Mouse (Mus musculus) heart, postnatal 0 days (tissue): ENCODE results near the gene Nrm. TPM values are rescaled to one million over a fixed set of nuclear protein-coding genes. Genes with fewer than 3 reads are reported as not detected.

ENCODE experiments used
- ATAC-seq: fragments of 200-750 bp; cut with Nextera tagmentation; 2 replicates; pipeline ENCODE4 v1.8.0; 2017; ENCODE audit warnings: low read depth, moderate number of reproducible peaks, moderate library complexity; ENCODE audit not compliant: insufficient read depth
- DNase-seq: peaks from one replicate; pipeline ENCODE4 v3.0.0-alpha.2; 2016; ENCODE audit warnings: low spot score
- H3K27ac ChIP-seq: fragments of 300-500 bp; sonication (generic); 2 replicates; pipeline ENCODE4 v1.5.1; 2014; ENCODE audit warnings: low read depth, mild to moderate bottlenecking
- H3K27me3 ChIP-seq: fragments of 300-500 bp; sonication (generic); 2 replicates; pipeline ENCODE4 v1.6.1; 2014; ENCODE audit warnings: low read length, mixed read lengths; ENCODE audit not compliant: control insufficient read depth, insufficient read depth
- H3K36me3 ChIP-seq: fragments of 300-500 bp; sonication (generic); replicated peaks from 2 replicates; pipeline ENCODE4 v1.6.1; 2014; ENCODE audit warnings: low read length, mixed read lengths; ENCODE audit not compliant: control insufficient read depth, insufficient read depth
- H3K4me1 ChIP-seq: fragments of 300-500 bp; sonication (generic); 2 replicates; pipeline ENCODE4 v1.6.1; 2014; ENCODE audit warnings: antibody characterized with exemption; ENCODE audit not compliant: control insufficient read depth, insufficient read depth
- H3K4me2 ChIP-seq: fragments of 300-500 bp; sonication (generic); 2 replicates; pipeline ENCODE4 v1.6.1; 2014; ENCODE audit warnings: low read depth, mild to moderate bottlenecking, low read length, moderate library complexity
- H3K4me3 ChIP-seq: fragments of 300-500 bp; sonication (generic); 2 replicates; pipeline ENCODE4 v1.5.1; 2014; ENCODE audit warnings: low read depth, low read length
- H3K9ac ChIP-seq: fragments of 300-500 bp; sonication (generic); replicated peaks from 2 replicates; pipeline ENCODE4 v1.6.1; 2014; ENCODE audit warnings: low read depth, low read length, mixed read lengths
- H3K9me3 ChIP-seq: fragments of 300-500 bp; sonication (generic); replicated peaks from 2 replicates; pipeline ENCODE4 v1.6.1; 2016; ENCODE audit warnings: low read length; ENCODE audit not compliant: control insufficient read depth
- CTCF ChIP-seq: IDR thresholded peaks from 2 replicates; pipeline ENCODE4 v1.5.1; 2016; ENCODE audit warnings: antibody characterized with exemption, control low read depth, low read depth
- EP300 ChIP-seq: IDR thresholded peaks from 2 replicates; pipeline ENCODE4 v1.6.1; 2016; ENCODE audit warnings: antibody characterized with exemption, low read depth
- WGBS: fragments of 180-500 bp; shearing (Covaris S2); extraction: QIAGEN DNeasy Blood & Tissue Kit; methylation state at CpG from one replicate; pipeline ENCODE4 v1.1.7; 2014; 5-methylcytosine and 5-hydroxymethylcytosine counted together
- polyA plus RNA-seq: library from polyadenylated mRNA; unstranded; fragments of >200 nt; fragmentation: Nextera tagmentation; extraction: Ambion mirVana; gene quantifications from 2 replicates; pipeline ENCODE4 v1.2.1, GENCODE M21; 2015
- total RNA-seq: library from RNA; depleted of rRNA; stranded (reverse); fragments of >200 nt; gene quantifications from 2 replicates; pipeline ENCODE4 v1.2.3, GENCODE M21; 2014; ENCODE audit warnings: low replicate concordance

Nrm gene
- total and polyA plus RNA-seq, 2 experiments from 2014 or later, result 16.1 to 18.0 TPM

GRCm38 (mm10) chr17:35834696-35835422 is 26.3 kb upstream of the Nrm start:
- Histone ChIP-seq H3K4me3 (peak overlapping the region; percentile 73; the same call in 1 of the 2 replicates), H3K27ac (no peak overlapping the region), H3K9ac (no peak overlapping the region), H3K36me3 (peaks cover 55% of the 10 kb centered on the region), H3K27me3 (no peaks in the 10 kb centered on the region), H3K4me1 (peaks cover 13% of the 10 kb centered on the region), H3K4me2 (peak overlapping the region; percentile 75; the same call in 1 of the 2 replicates), H3K9me3 (no peaks in the 10 kb centered on the region)
- WGBS, result 64% methylated on average over 26 of the region's 26 CpGs
- TF ChIP-seq CTCF, result no peak
- TF ChIP-seq EP300, result no peak
- ATAC-seq, result no peak
- no peak for DNase-seq

GRCm38 (mm10) chr17:35835424-35836140 is 25.5 kb upstream of the Nrm start:
- peak overlapping the region; percentile 73 for H3K4me3 ChIP-seq
- ATAC-seq, result no peak
- 0 out of 2 replicates have a peak, but pooled peaks have one; percentile 26 for TF ChIP-seq EP300
- TF ChIP-seq CTCF, result no peak

GRCm38 (mm10) chr17:35836178-35836965 is 24.7 kb upstream of the Nrm start:
- 5% methylated on average over 24 of the region's 24 CpGs for WGBS
- TF ChIP-seq CTCF (peak; percentile 82), EP300 (no peak)
- H3K4me1 ChIP-seq, result peaks cover 10% of the 10 kb centered on the region
- H3K4me3 ChIP-seq, result peak overlapping the region; percentile 73
- peak overlapping the region; percentile 82 for H3K9ac ChIP-seq
- ATAC-seq (no peak), DNase-seq (peak; percentile 90)
- no peaks in the 10 kb centered on the region for H3K27me3 ChIP-seq
- no peaks in the 10 kb centered on the region for H3K9me3 ChIP-seq
- peak overlapping the region; percentile 75 for H3K4me2 ChIP-seq
- peak overlapping the region; percentile 89 for H3K27ac ChIP-seq
- peaks cover 42% of the 10 kb centered on the region for H3K36me3 ChIP-seq

More at GRCm38 (mm10) chr17:35835424-35836140, 25.5 kb upstream of the Nrm start:
- Histone ChIP-seq H3K36me3 (peaks cover 50% of the 10 kb centered on the region), H3K27me3 (no peaks in the 10 kb centered on the region), H3K27ac (no peak overlapping the region), H3K4me1 (peaks cover 10% of the 10 kb centered on the region), H3K9ac (no peak overlapping the region), H3K9me3 (no peaks in the 10 kb centered on the region), H3K4me2 (peak overlapping the region; percentile 75)
- no peak for DNase-seq
- 61% methylated on average over 26 of the region's 26 CpGs for WGBS

- peak overlapping the region; percentile 82 for H3K9ac ChIP-seq
- H3K4me3 ChIP-seq, result peak overlapping the region; percentile 73
- no peak for TF ChIP-seq CTCF
- TF ChIP-seq EP300, result peak; percentile 69; the same call in 1 of the 2 replicates
- DNase-seq (peak; percentile 81), ATAC-seq (peak; percentile 29)
- no peaks in the 10 kb centered on the region for H3K9me3 ChIP-seq
- WGBS, result 0% methylated on average over 25 of the region's 25 CpGs
- H3K27me3 ChIP-seq, result no peaks in the 10 kb centered on the region
- peaks cover 14% of the 10 kb centered on the region for H3K4me1 ChIP-seq
- H3K36me3 ChIP-seq, result peaks cover 36% of the 10 kb centered on the region
- peak overlapping the region; percentile 75 for H3K4me2 ChIP-seq
- H3K27ac ChIP-seq, result peak overlapping the region; percentile 89
Observed at GRCm38 (mm10) chr17:35836991-35837422, 24.1 kb upstream of the Nrm start.

GRCm38 (mm10) chr17:35837487-35837886 is 23.6 kb upstream of the Nrm start:
- no peaks in the 10 kb centered on the region for H3K9me3 ChIP-seq
- peak overlapping the region; percentile 73 for H3K4me3 ChIP-seq
- peak overlapping the region; percentile 82 for H3K9ac ChIP-seq
- no peaks in the 10 kb centered on the region for H3K27me3 ChIP-seq
- under 1% methylated on average over 18 of the region's 18 CpGs for WGBS
- peaks cover 35% of the 10 kb centered on the region for H3K36me3 ChIP-seq
- peaks cover 17% of the 10 kb centered on the region for H3K4me1 ChIP-seq
- H3K27ac ChIP-seq, result peak overlapping the region; percentile 89
- TF ChIP-seq EP300 (no peak), CTCF (no peak)
- ATAC-seq, result no peak
- DNase-seq, result peak; percentile 62
- H3K4me2 ChIP-seq, result peak overlapping the region; percentile 75
